Mouse (Mus musculus): ENCODE data around the gene Imp3. TPM values are rescaled to one million over a fixed set of nuclear protein-coding genes. Genes with fewer than 3 reads are reported as not detected.

Imp3 gene
- polyA plus RNA-seq, 1 experiment = 91.2 TPM

GRCm38 (mm10) chr9:56936861-56937222 lies 433 bp upstream of the Imp3 start:
- TF ChIP-seq GATA1 (IDR thresholded peaks at IDR 0.05; ENCODE audit: low read length) = no peak

DNA sequence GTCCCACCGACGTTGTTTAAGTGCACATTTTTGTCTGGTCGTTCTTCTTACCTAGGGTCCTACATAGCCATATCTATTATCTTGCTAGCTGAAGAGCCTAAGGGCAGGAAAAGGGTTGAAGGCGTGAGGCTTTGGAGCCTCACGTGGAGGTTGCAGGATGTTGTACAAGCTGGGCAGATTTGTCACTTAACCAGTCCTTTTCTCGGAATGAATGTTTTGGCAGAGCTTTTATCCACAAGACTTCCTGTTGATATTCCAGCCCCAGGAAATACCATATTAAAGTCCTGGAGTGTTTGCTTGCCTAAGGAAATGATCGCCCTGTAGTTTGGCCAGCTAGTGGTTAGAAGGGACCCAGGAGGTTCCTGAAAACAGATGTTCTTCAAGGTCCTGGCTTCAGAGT lies 1.1 kb downstream of the Imp3 start:
- TF ChIP-seq GATA1 (IDR thresholded peaks at IDR 0.05; ENCODE audit: low read length) = no peak

GRCm38 (mm10) chr9:56948699-56949098 lies 11.4 kb downstream of the Imp3 start:
- peak; percentile 52 for TF ChIP-seq GATA1 (IDR thresholded peaks at IDR 0.05; ENCODE audit: low read length)

DNA sequence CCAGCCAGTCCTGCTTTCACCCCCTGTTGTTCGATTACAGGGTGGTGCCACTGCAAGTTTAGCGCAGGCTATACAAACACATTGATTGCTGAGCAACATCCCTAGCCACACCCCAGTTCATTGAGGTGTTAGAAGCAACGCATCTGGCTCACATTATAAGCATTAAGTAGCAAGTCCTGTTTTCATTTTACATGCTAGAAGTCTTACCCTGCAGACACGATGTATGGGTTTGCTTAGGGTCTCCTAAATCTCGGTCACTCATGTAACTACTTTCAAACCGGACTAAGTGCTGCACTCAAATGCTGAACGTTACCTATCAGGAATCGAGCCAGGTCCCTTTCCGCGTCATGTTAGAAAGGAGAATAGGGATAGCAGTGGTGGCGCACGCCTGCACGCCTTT lies 12.5 kb downstream of the Imp3 start:
- TF ChIP-seq GATA1 (IDR thresholded peaks at IDR 0.05; ENCODE audit: low read length) = no peak

GRCm38 (mm10) chr9:56950414-56951400 lies 13.4 kb downstream of the Imp3 start, which contains the start of gene Snupn:
Snupn (plus strand) TSS chr9:56950878.
- no peak for TF ChIP-seq GATA1 (IDR thresholded peaks at IDR 0.05; ENCODE audit: low read length)

DNA sequence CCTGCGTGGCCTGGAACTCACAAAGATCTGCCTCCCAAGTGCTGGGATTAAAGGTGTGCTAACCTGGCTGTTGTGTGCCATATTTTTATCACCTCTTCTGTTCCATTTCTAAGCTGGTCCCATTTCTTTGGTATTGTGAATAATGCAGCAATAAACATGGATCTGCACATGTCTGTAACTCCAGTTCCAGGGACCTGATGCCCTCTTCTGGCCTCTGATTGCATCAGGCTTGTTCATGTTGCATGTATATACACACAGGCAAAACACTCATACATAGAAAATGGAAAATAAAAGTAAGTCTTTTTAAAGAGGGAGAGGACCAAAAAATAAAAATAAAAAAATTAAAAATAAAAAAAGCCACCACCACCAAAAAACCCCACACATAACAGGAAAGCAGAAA lies 16.3 kb downstream of the Imp3 start:
- TF ChIP-seq GATA1 (IDR thresholded peaks at IDR 0.05; ENCODE audit: low read length) = no peak

- TF ChIP-seq GATA1 (IDR thresholded peaks at IDR 0.05; ENCODE audit: low read length) = no peak
Measured at GRCm38 (mm10) chr9:56956966-56957675, 19.8 kb downstream of the Imp3 start.

DNA sequence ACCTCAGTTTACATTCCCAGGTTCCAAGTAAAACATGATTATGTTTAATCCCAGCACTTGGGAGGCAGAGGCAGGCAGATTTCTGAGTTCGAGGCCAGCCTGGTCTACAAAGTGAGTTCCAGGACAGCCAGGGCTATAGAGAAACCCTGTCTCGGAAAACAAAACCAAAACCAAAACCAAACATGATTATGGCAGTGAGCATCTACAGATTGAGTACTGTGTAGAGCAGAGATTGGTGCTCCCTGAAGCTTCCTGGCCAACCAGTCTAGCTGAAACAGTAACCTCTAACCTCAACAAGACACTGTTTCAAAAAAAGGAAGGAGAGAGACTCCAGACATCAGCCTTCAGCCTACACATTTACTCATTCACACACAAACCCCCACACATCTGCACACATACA lies 21.4 kb downstream of the Imp3 start:
- TF ChIP-seq GATA1 (IDR thresholded peaks at IDR 0.05; ENCODE audit: low read length) = no peak

GRCm38 (mm10) chr9:56961591-56961990 lies 24.3 kb downstream of the Imp3 start:
- TF ChIP-seq GATA1 (IDR thresholded peaks at IDR 0.05; ENCODE audit: low read length) = no peak

GRCm38 (mm10) chr9:56970158-56970557 lies 32.9 kb downstream of the Imp3 start:
- no peak for TF ChIP-seq GATA1 (IDR thresholded peaks at IDR 0.05; ENCODE audit: low read length)

DNA sequence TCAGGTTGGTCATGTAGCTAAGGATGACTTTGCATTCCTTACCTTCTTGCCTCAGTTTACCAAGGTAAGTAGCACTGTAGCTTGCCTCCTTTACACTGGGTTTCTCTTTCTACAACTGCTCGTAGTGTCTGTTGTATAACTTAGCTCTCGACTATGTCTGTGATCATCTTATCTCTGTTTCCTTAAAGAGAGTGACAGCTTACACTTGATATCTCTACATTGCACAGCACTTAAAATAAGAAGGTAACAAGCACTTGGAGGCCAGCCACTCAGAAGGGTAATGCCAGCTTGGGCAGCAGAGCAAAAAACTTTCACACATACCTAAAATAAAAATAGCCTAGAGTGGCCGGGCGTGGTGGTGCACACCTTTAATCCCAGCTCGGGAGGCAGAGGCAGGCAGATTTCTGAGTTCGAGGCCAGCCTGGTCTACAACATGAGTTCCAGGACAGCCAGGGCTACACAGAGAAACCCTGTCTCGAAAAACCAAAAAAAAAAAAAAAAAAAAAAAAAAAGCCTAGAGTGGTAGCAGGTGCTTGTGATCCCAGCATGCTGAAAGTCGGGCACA lies 36.8 kb downstream of the Imp3 start:
- TF ChIP-seq GATA1 (IDR thresholded peaks at IDR 0.05; ENCODE audit: low read length) = no peak

GRCm38 (mm10) chr9:56975199-56975598 lies 37.9 kb downstream of the Imp3 start:
- TF ChIP-seq GATA1 (IDR thresholded peaks at IDR 0.05; ENCODE audit: low read length) = no peak

GRCm38 (mm10) chr9:56980186-56980585 lies 42.9 kb downstream of the Imp3 start:
- TF ChIP-seq GATA1 (IDR thresholded peaks at IDR 0.05; ENCODE audit: low read length) = no peak

DNA sequence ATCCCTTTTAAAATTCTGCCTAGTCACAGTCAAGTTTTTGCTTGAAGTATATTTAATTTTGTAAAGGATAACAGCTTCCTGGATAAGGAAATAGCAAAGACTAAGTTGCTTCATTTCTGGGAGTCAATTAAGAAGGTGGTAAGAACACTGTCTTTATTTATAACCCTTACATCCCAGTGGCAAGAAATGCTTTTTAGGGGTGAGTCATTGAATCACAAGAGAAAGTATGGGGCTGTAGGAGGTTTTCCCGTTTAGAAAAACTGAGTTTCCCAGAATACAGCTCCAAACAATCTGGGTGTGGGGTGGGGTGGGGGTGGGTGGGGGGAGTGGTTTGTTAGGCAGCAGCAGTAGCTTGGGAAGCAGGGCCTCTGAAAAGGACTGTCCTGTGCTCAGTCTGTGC lies 44.2 kb downstream of the Imp3 start:
- no peak for TF ChIP-seq GATA1 (IDR thresholded peaks at IDR 0.05; ENCODE audit: low read length)

Other genes starting within 250 kb of the Imp3 start
- gene Lingo1, start 141.0 kb upstream of the Imp3 start, polyA plus RNA-seq (2012) = not detected in 2 replicates
- not detected in 2 replicates for gene Odf3l1, start 72.8 kb upstream of the Imp3 start, polyA plus RNA-seq (2012)
- not detected in 2 replicates for gene Cspg4, start 72.4 kb upstream of the Imp3 start, polyA plus RNA-seq (2012)
- gene Snx33, start 9.1 kb upstream of the Imp3 start, polyA plus RNA-seq (2012) = 1.2 and 1.4 TPM in 2 replicates
- gene Snupn, start 13.4 kb downstream of the Imp3 start, polyA plus RNA-seq (2012) = 1.1 and 1.3 TPM in 2 replicates
- gene Ptpn9, start 57.4 kb downstream of the Imp3 start, polyA plus RNA-seq (2012) = 52.5 and 69.2 TPM in 2 replicates
- 7.7 and 8.6 TPM in 2 replicates for gene Sin3a, start 134.6 kb downstream of the Imp3 start, polyA plus RNA-seq (2012)
- 110 and 125 TPM in 2 replicates for gene Man2c1, start 193.2 kb downstream of the Imp3 start, polyA plus RNA-seq (2012)
- gene Neil1, start 210.8 kb downstream of the Imp3 start, polyA plus RNA-seq (2012) = 9.1 and 12.8 TPM in 2 replicates
- gene Commd4, start 220.9 kb downstream of the Imp3 start, polyA plus RNA-seq (2012) = 37.5 and 41.5 TPM in 2 replicates

All from G1E-ER4 (cell line).